Mouse (Mus musculus) midbrain, postnatal 0 days (tissue): ENCODE measurements around the gene Ipo9. TPM values are rescaled to one million over a fixed set of nuclear protein-coding genes. Genes with fewer than 3 reads are reported as not detected.

Source experiments
- ATAC-seq: fragments of 200-750 bp; cut with Nextera tagmentation; 2 replicates; pipeline ENCODE4 v1.8.0; 2017; ENCODE audit warnings: moderate number of reproducible peaks, mild to moderate bottlenecking, moderate TSS enrichment, moderate library complexity; ENCODE audit not compliant: low FRiP score
- DNase-seq: peaks from one replicate; pipeline ENCODE4 v3.0.0-alpha.2; 2015; ENCODE audit warnings: low spot score
- H3K27ac ChIP-seq: fragments of 300-500 bp; sonication (generic); 2 replicates; pipeline ENCODE4 v1.5.1; 2014; ENCODE audit warnings: low read depth, mild to moderate bottlenecking, low read length, mixed read lengths
- H3K27me3 ChIP-seq: fragments of 300-500 bp; sonication (generic); 2 replicates; pipeline ENCODE4 v1.6.1; 2014; ENCODE audit warnings: low read length, control low read depth, mixed read lengths; ENCODE audit not compliant: insufficient read depth
- H3K36me3 ChIP-seq: fragments of 300-500 bp; sonication (generic); 2 replicates; pipeline ENCODE4 v1.6.1; 2014; ENCODE audit warnings: low read length, control low read depth, mixed read lengths; ENCODE audit not compliant: insufficient read depth
- H3K4me1 ChIP-seq: fragments of 300-500 bp; sonication (generic); 2 replicates; pipeline ENCODE4 v1.6.1; 2014; ENCODE audit warnings: mild to moderate bottlenecking, control low read depth, antibody characterized with exemption, low read length, mixed read lengths; ENCODE audit not compliant: insufficient read depth
- H3K4me2 ChIP-seq: fragments of 300-500 bp; sonication (generic); 2 replicates; pipeline ENCODE4 v1.6.1; 2014; ENCODE audit warnings: low read depth, mild to moderate bottlenecking, low read length, mixed read lengths; ENCODE audit not compliant: poor library complexity, severe bottlenecking
- H3K4me3 ChIP-seq: fragments of 300-500 bp; sonication (generic); 2 replicates; pipeline ENCODE4 v1.5.1; 2014; ENCODE audit warnings: low read depth, mild to moderate bottlenecking, low read length, moderate library complexity
- H3K9ac ChIP-seq: fragments of 300-500 bp; sonication (generic); replicated peaks from 2 replicates; pipeline ENCODE4 v1.6.1; 2014; ENCODE audit warnings: mild to moderate bottlenecking, low read length, moderate library complexity, mixed read lengths; ENCODE audit not compliant: poor library complexity, severe bottlenecking
- H3K9me3 ChIP-seq: fragments of 300-500 bp; sonication (generic); 2 replicates; pipeline ENCODE4 v1.6.1; 2016; ENCODE audit warnings: low read length, control low read depth
- CTCF ChIP-seq: IDR thresholded peaks from 2 replicates; pipeline ENCODE4 v1.5.1; 2016; ENCODE audit warnings: antibody characterized with exemption, mild to moderate bottlenecking
- WGBS: fragments of 180-500 bp; shearing (Covaris S2); extraction: QIAGEN DNeasy Blood & Tissue Kit; methylation state at CpG from one replicate; pipeline ENCODE4 v1.1.7; 2014; 5-methylcytosine and 5-hydroxymethylcytosine counted together
- polyA plus RNA-seq: library from polyadenylated mRNA; unstranded; fragments of >200 nt; fragmentation: Nextera tagmentation; extraction: Ambion mirVana; gene quantifications from 2 replicates; pipeline ENCODE4 v1.2.1, GENCODE M21; 2015
- total RNA-seq: library from RNA; depleted of rRNA; stranded (reverse); fragments of >200 nt; gene quantifications from 2 replicates; pipeline ENCODE4 v1.2.3, GENCODE M21; 2014

Ipo9 gene
- total and polyA plus RNA-seq, 2 experiments from 2014 or later = 88.7 to 89.3 TPM

- peak; percentile 44 for DNase-seq
- WGBS = 3% methylated on average over 19 of the region's 19 CpGs
- Histone ChIP-seq H3K4me3 (peak overlapping the region; percentile 83), H3K27me3 (no peaks in the 10 kb centered on the region), H3K4me2 (peak overlapping the region; percentile 87), H3K27ac (peak overlapping the region; percentile 83), H3K36me3 (no peaks in the 10 kb centered on the region), H3K9ac (peak overlapping the region; percentile 89), H3K4me1 (peaks cover 13% of the 10 kb centered on the region; the same call in 1 of the 2 replicates), H3K9me3 (no peaks in the 10 kb centered on the region)
- ATAC-seq = 0 out of 2 replicates have a peak, but pooled peaks have one; percentile 12
- TF ChIP-seq CTCF = no peak
Observed at GRCm38 (mm10) chr1:135374175-135374867, 56.0 kb downstream of the Ipo9 start.

GRCm38 (mm10) chr1:135373171-135373677, 57.1 kb downstream of the Ipo9 start:
- 47% methylated on average over 4 of the region's 4 CpGs for WGBS
- Histone ChIP-seq H3K9me3 (no peaks in the 10 kb centered on the region), H3K27me3 (no peaks in the 10 kb centered on the region), H3K4me1 (peaks cover 16% of the 10 kb centered on the region; the same call in 1 of the 2 replicates), H3K4me3 (peak overlapping the region; percentile 27), H3K4me2 (peak overlapping the region; percentile 49), H3K9ac (peak overlapping the region; percentile 46; the same call in 1 of the 2 replicates), H3K27ac (no peak overlapping the region), H3K36me3 (no peaks in the 10 kb centered on the region)
- DNase-seq (peak; percentile 36), ATAC-seq (no peak)
- TF ChIP-seq CTCF = no peak

- H3K36me3 ChIP-seq = no peaks in the 10 kb centered on the region
- no peaks in the 10 kb centered on the region for H3K9me3 ChIP-seq
- ATAC-seq (no peak), DNase-seq (no peak)
- no peak overlapping the region for H3K9ac ChIP-seq
- no peak for TF ChIP-seq CTCF
- H3K4me3 ChIP-seq = no peak overlapping the region
- 80% methylated on average over 5 of the region's 5 CpGs for WGBS
- 0 out of 2 replicates have a peak overlapping the region, but pooled peaks have one; percentile 79 for H3K4me2 ChIP-seq
- no peaks in the 10 kb centered on the region for H3K27me3 ChIP-seq
- peaks cover 16% of the 10 kb centered on the region; the same call in 1 of the 2 replicates for H3K4me1 ChIP-seq
- no peak overlapping the region for H3K27ac ChIP-seq
Observed at GRCm38 (mm10) chr1:135369415-135369814, 60.9 kb downstream of the Ipo9 start.

GRCm38 (mm10) chr1:135368982-135369381, 61.3 kb downstream of the Ipo9 start:
- no peaks in the 10 kb centered on the region for H3K27me3 ChIP-seq
- WGBS = 12% methylated on average over 14 of the region's 14 CpGs
- H3K4me1 ChIP-seq = peaks cover 16% of the 10 kb centered on the region; the same call in 1 of the 2 replicates
- H3K36me3 ChIP-seq = no peaks in the 10 kb centered on the region
- H3K4me2 ChIP-seq = peak overlapping the region; percentile 79
- H3K9me3 ChIP-seq = no peaks in the 10 kb centered on the region
- ATAC-seq = peak; percentile 26; the same call in 1 of the 2 replicates
- DNase-seq = peak; percentile 78
- peak overlapping the region; percentile 38 for H3K4me3 ChIP-seq
- peak overlapping the region; percentile 71 for H3K9ac ChIP-seq
- no peak overlapping the region; the same call in 1 of the 2 replicates for H3K27ac ChIP-seq
- peak; percentile 65 for TF ChIP-seq CTCF

GRCm38 (mm10) chr1:135368245-135368644, 62.1 kb downstream of the Ipo9 start:
- peak overlapping the region; percentile 19 for H3K27ac ChIP-seq
- under 1% methylated on average over 20 of the region's 20 CpGs for WGBS

GRCm38 (mm10) chr1:135367595-135367994, 62.7 kb downstream of the Ipo9 start:
- H3K36me3 ChIP-seq = no peaks in the 10 kb centered on the region
- H3K4me1 ChIP-seq = peaks cover 10% of the 10 kb centered on the region; the same call in 1 of the 2 replicates
- H3K27ac ChIP-seq = no peak overlapping the region
- no peak for DNase-seq
- H3K4me2 ChIP-seq = no peak overlapping the region
- H3K9me3 ChIP-seq = no peaks in the 10 kb centered on the region
- H3K27me3 ChIP-seq = no peaks in the 10 kb centered on the region
- 73% methylated on average over 8 of the region's 8 CpGs for WGBS
- no peak for TF ChIP-seq CTCF
- ATAC-seq = no peak
- H3K4me3 ChIP-seq = no peak overlapping the region
- H3K9ac ChIP-seq = no peak overlapping the region

More at GRCm38 (mm10) chr1:135368245-135368644, 62.1 kb downstream of the Ipo9 start:
- Histone ChIP-seq H3K36me3 (no peaks in the 10 kb centered on the region), H3K9ac (peak overlapping the region; percentile 71), H3K27me3 (no peaks in the 10 kb centered on the region), H3K4me2 (peak overlapping the region; percentile 79), H3K4me3 (peak overlapping the region; percentile 38), H3K4me1 (peaks cover 16% of the 10 kb centered on the region; the same call in 1 of the 2 replicates), H3K9me3 (no peaks in the 10 kb centered on the region)
- TF ChIP-seq CTCF = peak; percentile 92
- peak; percentile 97 for DNase-seq
- peak; percentile 83 for ATAC-seq
